Mouse (Mus musculus): ENCODE measurements around the gene Actr8.

Actr8 gene

DNA sequence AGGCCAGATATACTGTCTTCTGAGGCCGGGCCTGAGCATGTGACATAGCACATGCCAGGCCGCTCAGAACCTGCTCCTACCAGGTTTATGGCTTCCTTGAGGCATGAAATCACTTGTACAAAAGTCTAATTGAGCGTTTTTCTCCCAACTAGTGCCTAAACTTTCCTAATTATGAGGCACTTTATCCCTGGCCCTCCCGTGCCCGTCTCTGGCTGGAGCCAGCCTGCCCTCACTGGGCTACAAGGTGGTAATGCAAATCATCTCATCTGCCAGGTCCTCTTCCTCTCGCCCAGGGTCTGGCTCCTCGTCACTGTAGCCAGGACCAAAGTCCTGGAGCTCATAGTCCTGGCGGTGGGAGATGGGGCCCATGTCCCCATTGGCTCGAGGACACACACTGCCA lies 63.7 kb downstream of the Actr8 start:
- no peak for DNase-seq

DNA sequence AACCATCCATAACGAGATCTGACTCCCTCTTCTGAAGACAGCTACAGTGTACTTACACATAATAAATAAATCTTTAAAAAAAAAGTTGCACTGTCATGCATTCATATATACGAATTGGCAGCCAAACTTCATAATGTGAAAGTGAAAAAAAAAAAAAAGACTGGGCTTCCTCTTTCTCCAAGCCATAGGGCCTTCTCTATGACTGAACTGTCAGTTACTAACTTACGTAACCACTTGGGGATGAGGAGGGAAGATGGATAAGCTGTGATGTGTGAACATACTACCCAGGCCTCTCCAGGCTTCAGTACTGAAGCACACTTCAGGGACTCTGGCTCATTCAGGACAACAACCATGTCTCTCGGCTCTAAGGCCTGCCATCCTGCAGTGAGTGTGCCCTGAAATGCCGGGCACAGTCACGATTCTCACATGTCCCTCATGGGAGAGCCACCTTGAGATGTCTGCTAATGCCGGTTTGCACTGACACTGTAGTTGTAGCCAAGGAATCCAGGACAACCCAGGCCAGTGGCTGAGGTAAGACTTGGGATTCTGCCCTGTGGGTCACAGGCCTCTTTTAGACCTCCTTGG lies 65.3 kb downstream of the Actr8 start:
- DNase-seq: no peak

DNA sequence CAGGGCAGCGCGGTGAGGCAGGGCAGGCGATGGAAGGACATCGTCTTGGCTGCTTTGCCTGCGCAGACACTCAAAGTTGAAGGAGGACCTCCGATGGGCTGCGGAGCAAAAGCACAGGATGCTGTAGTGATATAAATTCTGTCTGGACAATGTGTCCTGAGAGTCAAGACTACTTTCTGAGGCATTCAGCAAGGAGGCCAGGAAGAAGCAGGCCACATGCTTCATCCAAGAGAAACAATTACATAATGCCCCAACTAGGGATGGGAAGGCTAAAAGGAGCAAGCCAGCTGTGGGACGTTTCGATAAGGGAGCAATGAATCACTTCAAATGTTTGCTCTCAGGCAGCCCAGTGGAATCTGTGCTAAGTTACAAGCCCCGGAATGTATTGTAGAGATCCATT lies 67.1 kb downstream of the Actr8 start:
- no peak for DNase-seq

DNA sequence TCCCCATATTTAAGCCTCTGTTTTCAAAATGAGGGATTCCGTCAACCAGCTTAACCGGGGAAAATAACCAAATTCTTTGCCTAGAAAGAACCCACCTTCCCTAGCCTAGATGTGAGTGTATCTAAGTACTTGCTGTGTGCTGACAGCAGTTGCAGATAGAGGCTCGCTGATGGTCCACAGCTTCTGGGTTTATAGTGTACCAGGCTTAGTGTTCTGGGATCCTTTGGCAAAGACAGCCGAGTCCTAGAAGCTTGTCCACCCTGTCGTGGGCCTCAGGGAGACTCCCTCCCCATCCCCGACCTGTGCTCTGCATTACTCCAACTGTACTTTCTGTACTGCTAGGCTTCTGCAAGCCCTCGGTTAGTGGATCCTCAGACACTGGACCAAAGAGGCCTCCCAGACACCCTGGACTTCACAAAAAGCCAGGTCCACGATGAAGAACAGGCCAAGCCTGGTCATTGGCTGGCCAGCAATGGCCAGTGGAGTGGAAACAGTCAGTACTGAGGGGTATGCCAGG lies 67.6 kb downstream of the Actr8 start:
- no peak for DNase-seq

DNA sequence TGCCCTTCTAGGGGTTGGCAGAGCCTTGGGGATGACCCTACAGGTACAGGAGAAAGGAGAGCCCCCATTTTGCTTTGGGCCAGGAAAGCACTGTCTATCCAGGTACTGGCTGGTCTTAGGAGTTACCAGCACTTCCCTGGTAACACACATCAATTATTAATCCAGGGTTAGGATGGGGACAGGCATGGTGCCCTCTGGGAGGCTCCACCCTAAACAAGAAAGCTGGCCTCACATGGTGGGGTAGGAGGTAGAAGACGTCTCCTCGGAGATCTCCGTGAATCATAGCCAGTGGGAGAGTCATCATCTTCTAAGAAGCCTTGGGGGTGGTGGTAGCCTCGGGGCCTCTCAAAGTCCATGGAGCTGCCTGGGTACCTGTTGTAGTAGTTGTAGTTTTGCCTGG lies 68.8 kb downstream of the Actr8 start:
- DNase-seq: no peak

DNA sequence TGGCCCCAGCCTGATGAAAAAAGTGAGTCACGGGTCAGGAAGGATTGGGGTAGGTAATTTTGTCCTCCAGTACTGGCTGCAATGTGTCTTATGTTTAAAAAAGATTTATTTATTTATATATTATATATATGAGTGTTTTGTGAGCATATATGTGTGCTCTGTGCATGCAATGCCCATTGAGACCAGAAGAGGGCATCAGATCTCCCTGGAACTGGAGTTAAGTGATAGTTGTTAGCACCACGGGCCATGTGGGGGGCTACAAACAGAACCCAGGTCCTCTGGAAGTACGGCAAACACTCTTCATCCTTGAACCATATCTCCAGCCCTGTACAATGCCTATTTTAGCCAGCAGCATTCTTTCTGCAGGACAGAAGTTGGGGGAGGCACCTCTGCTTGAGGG lies 69.9 kb downstream of the Actr8 start:
- no peak for DNase-seq

DNA sequence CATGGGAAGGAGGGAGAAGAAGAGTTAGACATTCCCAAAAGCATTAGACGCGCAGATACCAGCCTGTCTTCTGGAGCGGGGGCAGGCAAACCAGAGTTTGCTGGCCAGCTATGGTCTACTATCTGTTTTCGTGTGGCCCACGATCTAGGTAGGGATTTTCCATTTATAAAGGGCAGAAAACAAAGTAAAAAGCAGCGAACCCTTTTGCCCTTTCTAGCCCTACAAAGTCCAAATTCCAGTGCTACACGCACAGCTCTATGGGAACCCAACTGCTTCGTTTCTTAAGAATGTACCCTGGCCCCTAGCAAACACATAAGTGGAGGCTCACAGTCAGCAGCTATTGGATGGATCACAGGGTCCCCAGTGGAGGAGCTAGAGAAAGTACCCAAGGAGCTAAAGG lies 72.1 kb downstream of the Actr8 start:
- no peak for DNase-seq

DNA sequence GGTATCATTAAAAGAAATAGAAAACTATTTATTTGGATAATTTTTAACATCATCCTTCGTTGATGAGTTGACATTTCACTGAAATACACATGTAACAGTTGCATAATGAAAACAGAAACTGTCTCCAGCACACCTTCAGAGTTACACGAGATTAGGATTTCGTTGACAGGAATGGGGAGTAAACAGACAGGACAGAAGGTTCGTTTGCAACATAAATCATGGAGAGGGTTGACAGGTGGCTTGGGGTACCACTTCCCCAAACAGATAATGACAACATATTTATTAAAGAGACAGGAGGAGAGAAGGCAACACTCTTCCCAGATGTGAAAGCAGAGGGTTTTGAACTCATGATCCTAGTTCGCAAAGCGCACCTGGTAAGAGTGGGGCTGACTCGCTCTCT lies 76.8 kb downstream of the Actr8 start:
- DNase-seq: no peak
